Comparison of ENCODE assay signal across 13 mouse cellular contexts in genomic region chr14:122950915-122951314, GRCm38 (mm10). TPM values are rescaled to one million over a fixed set of nuclear protein-coding genes. Genes with fewer than 3 reads are reported as not detected.
DNase-seq lines count a peak whose midpoint lies in the region; ATAC-seq and TF ChIP-seq lines count a peak whose summit lies in the region.
"Had no signal": no experiment of that assay in that cellular context is flagged by ENCODE, and none has a peak within 500 bp of the region (broad histone marks: within the 10 kb centered on the region; RNA-seq: fewer than 3 reads in every experiment).

No protein-coding gene starts in this region.

- CTCF ChIA-PET in Patski (lab: Charles Lee): interaction anchor here (1.2 to 4.3 kb wide), 2 partner anchors 10 to 290 kb away, joined by 3 to 33 read pairs; no protein-coding TSS in a partner anchor

- peaks cover 8% of the 10 kb centered on the region; the same call in 1 of the 2 replicates for H3K36me3 ChIP-seq in hindbrain, postnatal 0 days (ENCODE audit: insufficient read depth, low read length)
- peaks cover 19% of the 10 kb centered on the region; the same call in 1 of the 2 replicates for H3K36me3 ChIP-seq in hindbrain, embryonic 13.5 days
- peaks cover 2% of the 10 kb centered on the region; the same call in 1 of the 2 replicates for H3K36me3 ChIP-seq in midbrain, postnatal 0 days (ENCODE audit: insufficient read depth, low read length)
- H3K36me3 ChIP-seq in midbrain, embryonic 13.5 days: peaks cover 29% of the 10 kb centered on the region
- H3K36me3 ChIP-seq in thymus, adult 2 months (ENCODE audit: control insufficient read depth, insufficient read depth, low read length): no peaks in the 10 kb centered on the region

- 0 out of 2 replicates have a peak, but pooled peaks cover 2% of the 10 kb centered on the region for H3K27me3 ChIP-seq in hindbrain, postnatal 0 days (ENCODE audit: insufficient read depth, low read length)
- H3K27me3 ChIP-seq in hindbrain, embryonic 13.5 days: no peaks in the 10 kb centered on the region
- H3K27me3 ChIP-seq in midbrain, postnatal 0 days (ENCODE audit: insufficient read depth, low read length): no peaks in the 10 kb centered on the region
- H3K27me3 ChIP-seq in midbrain, embryonic 13.5 days: no peaks in the 10 kb centered on the region
- H3K27me3 ChIP-seq in Patski: no peaks in the 10 kb centered on the region
- no peaks in the 10 kb centered on the region for H3K27me3 ChIP-seq in thymus, adult 2 months (ENCODE audit: control insufficient read depth, insufficient read depth, low read length)

- no peak for TF ChIP-seq POLR2A in thymus, adult 2 months (IDR thresholded peaks at IDR 0.05; ENCODE audit: control insufficient read depth, extremely low read depth, insufficient read depth, low read length, poor library complexity)

- TF ChIP-seq CTCF in hindbrain, postnatal 0 days (IDR thresholded peaks at IDR 0.05; ENCODE audit: low read depth): peak; percentile 63
- peak; percentile 58 for TF ChIP-seq CTCF in midbrain, postnatal 0 days (IDR thresholded peaks at IDR 0.05)
- peak; percentile 55 for TF ChIP-seq CTCF in Patski (IDR thresholded peaks at IDR 0.05)
- TF ChIP-seq CTCF in thymus, adult 2 months (IDR thresholded peaks at IDR 0.05; ENCODE audit: borderline replicate concordance, control insufficient read depth, extremely low read depth, insufficient read depth, low read length, poor library complexity): no peak

- WGBS in hindbrain, postnatal 0 days: 85% methylated on average over 1 of the region's 1 CpGs
- 97% methylated on average over 1 of the region's 1 CpGs for WGBS in hindbrain, embryonic 13.5 days
- WGBS in midbrain, postnatal 0 days: 97% methylated on average over 1 of the region's 1 CpGs
- WGBS in midbrain, embryonic 13.5 days: 86% methylated on average over 1 of the region's 1 CpGs
- 100% methylated on average over 1 of the region's 1 CpGs for WGBS in thymus, adult 2 months

- in situ Hi-C loops in Patski (cut with MboI; ENCODE audit: low pct_unique_long_range_greater_than_20kb): loop anchor here (5.0 kb wide), 1 partner anchor 286 kb away; no protein-coding TSS in a partner anchor

- H3K4me1 ChIP-seq in hindbrain, postnatal 0 days (ENCODE audit: insufficient read depth, low read length): no peaks in the 10 kb centered on the region
- H3K4me1 ChIP-seq in hindbrain, embryonic 13.5 days (replicated peaks): no peaks in the 10 kb centered on the region
- no peaks in the 10 kb centered on the region for H3K4me1 ChIP-seq in midbrain, postnatal 0 days (ENCODE audit: insufficient read depth, low read length)
- no peaks in the 10 kb centered on the region for H3K4me1 ChIP-seq in midbrain, embryonic 13.5 days (replicated peaks)
- no peaks in the 10 kb centered on the region for H3K4me1 ChIP-seq in thymus, adult 2 months (replicated peaks; ENCODE audit: control insufficient read depth, insufficient read depth, low read length)
- H3K4me1 ChIP-seq: hindbrain, embryonic 10.5 days had no signal

- no peak overlapping the region for H3K4me3 ChIP-seq in hindbrain, postnatal 0 days (ENCODE audit: low read length)
- no peak overlapping the region for H3K4me3 ChIP-seq in hindbrain, embryonic 13.5 days
- no peak overlapping the region for H3K4me3 ChIP-seq in midbrain, postnatal 0 days (ENCODE audit: low read depth, low read length)
- H3K4me3 ChIP-seq in midbrain, embryonic 13.5 days (replicated peaks): no peak overlapping the region
- H3K4me3 ChIP-seq in thymus, adult 2 months (ENCODE audit: control insufficient read depth, insufficient read depth, low read length): no peak overlapping the region
- H3K4me3 ChIP-seq: erythroblast, embryonic 14.5 days; hindbrain, embryonic 10.5 days had no signal

- POLR2A ChIA-PET in Patski (lab: Charles Lee): no interaction called here

- H3K27ac ChIP-seq in hindbrain, postnatal 0 days: no peak overlapping the region
- no peak overlapping the region for H3K27ac ChIP-seq in hindbrain, embryonic 13.5 days
- H3K27ac ChIP-seq in midbrain, postnatal 0 days (ENCODE audit: low read depth, low read length): no peak overlapping the region
- no peak overlapping the region for H3K27ac ChIP-seq in midbrain, embryonic 13.5 days
- no peak overlapping the region for H3K27ac ChIP-seq in thymus, adult 2 months (ENCODE audit: control insufficient read depth, insufficient read depth, low read length)
- H3K27ac ChIP-seq: hindbrain, embryonic 10.5 days had no signal

- H3K4me2 ChIP-seq in hindbrain, postnatal 0 days (ENCODE audit: low read depth, low read length): no peak overlapping the region
- H3K4me2 ChIP-seq in hindbrain, embryonic 13.5 days: no peak overlapping the region
- H3K4me2 ChIP-seq in midbrain, postnatal 0 days (ENCODE audit: low read depth, low read length, poor library complexity, severe bottlenecking): no peak overlapping the region
- no peak overlapping the region for H3K4me2 ChIP-seq in midbrain, embryonic 13.5 days (replicated peaks)

- DNase-seq in hindbrain, postnatal 0 days (ENCODE audit: low spot score): peak; percentile 7
- peak; percentile 9 for DNase-seq in midbrain, postnatal 0 days (ENCODE audit: low spot score)
- DNase-seq in Patski (ENCODE audit: low read depth, low spot score): no peak
- DNase-seq in retina, embryonic 14.5 days (ENCODE audit: low spot score): peak; percentile 24
- no peak for DNase-seq in thymus, adult 2 months
- DNase-seq: gastrocnemius, postnatal 10 days; lung, adult 18-20 months; right cerebral cortex, adult 18-20 months had no signal

- no peaks in the 10 kb centered on the region for H3K9me3 ChIP-seq in hindbrain, postnatal 0 days (ENCODE audit: low read length)
- H3K9me3 ChIP-seq in hindbrain, embryonic 13.5 days: no peaks in the 10 kb centered on the region
- no peaks in the 10 kb centered on the region for H3K9me3 ChIP-seq in midbrain, postnatal 0 days (ENCODE audit: low read length)
- H3K9me3 ChIP-seq in midbrain, embryonic 13.5 days: no peaks in the 10 kb centered on the region
- H3K9me3 ChIP-seq: hindbrain, embryonic 10.5 days had no signal

- no peak for ATAC-seq in hindbrain, postnatal 0 days
- ATAC-seq in hindbrain, embryonic 13.5 days (ENCODE audit: low FRiP score): no peak
- no peak for ATAC-seq in midbrain, postnatal 0 days (ENCODE audit: low FRiP score)
- ATAC-seq in midbrain, embryonic 13.5 days: no peak
- peak; percentile 36 for ATAC-seq in Patski
- ATAC-seq in activated CD4-positive, CD25-positive, alpha-beta regulatory T cell, adult 4 months: no peak

- no peak overlapping the region for H3K9ac ChIP-seq in hindbrain, postnatal 0 days (replicated peaks; ENCODE audit: low read length)
- H3K9ac ChIP-seq in hindbrain, embryonic 13.5 days: no peak overlapping the region
- no peak overlapping the region for H3K9ac ChIP-seq in midbrain, postnatal 0 days (replicated peaks; ENCODE audit: low read length, poor library complexity, severe bottlenecking)
- no peak overlapping the region for H3K9ac ChIP-seq in midbrain, embryonic 13.5 days (replicated peaks)

RNA-seq across cellular contexts. Expression of gene Tmtc4, which starts 32.9 kb away (rescaled TPM):
- total RNA-seq in hindbrain, postnatal 0 days (2014; rRNA removed): 27.6 and 105 TPM in 2 replicates
- polyA plus RNA-seq in hindbrain, postnatal 0 days (2015; fragmentation: Nextera tagmentation; extraction: Ambion mirVana): 30.4 and 31.1 TPM in 2 replicates
- 57.7 and 58.5 TPM in 2 replicates for polyA plus RNA-seq in hindbrain, embryonic 13.5 days (2015; fragmentation: Nextera tagmentation; extraction: Ambion mirVana)
- 62.1 and 79.5 TPM in 2 replicates for total RNA-seq in midbrain, postnatal 0 days (2014; rRNA removed)
- 32.2 and 32.9 TPM in 2 replicates for polyA plus RNA-seq in midbrain, postnatal 0 days (2015; fragmentation: Nextera tagmentation; extraction: Ambion mirVana)
- 48.1 and 51.5 TPM in 2 replicates for polyA plus RNA-seq in midbrain, embryonic 13.5 days (2015; fragmentation: Nextera tagmentation; extraction: Ambion mirVana)
- 24.3 TPM for polyA plus RNA-seq in Patski (2021)
- 8.4 and 9.2 TPM in 2 replicates for polyA plus RNA-seq in thymus, adult 2 months (2012; rRNA removed)
- 10 to 100 TPM; 11.8 to 18.5 TPM for polyA plus RNA-seq in activated CD4-positive, CD25-positive, alpha-beta regulatory T cell, adult 4 months (2017; shearing (Covaris generic))
- polyA plus RNA-seq: erythroblast, embryonic 14.5 days had no signal

RNA-seq across cellular contexts. Expression of gene Ggact, which starts 37.4 kb away (rescaled TPM):
- total RNA-seq in hindbrain, postnatal 0 days (2014; rRNA removed): 18.4 and 36.5 TPM in 2 replicates
- polyA plus RNA-seq in hindbrain, postnatal 0 days (2015; fragmentation: Nextera tagmentation; extraction: Ambion mirVana): 27.9 and 29.1 TPM in 2 replicates
- 6.8 and 8.0 TPM in 2 replicates for polyA plus RNA-seq in hindbrain, embryonic 13.5 days (2015; fragmentation: Nextera tagmentation; extraction: Ambion mirVana)
- total RNA-seq in midbrain, postnatal 0 days (2014; rRNA removed): 23.3 and 24.2 TPM in 2 replicates
- 24.0 and 25.4 TPM in 2 replicates for polyA plus RNA-seq in midbrain, postnatal 0 days (2015; fragmentation: Nextera tagmentation; extraction: Ambion mirVana)
- 4.7 and 5.9 TPM in 2 replicates for polyA plus RNA-seq in midbrain, embryonic 13.5 days (2015; fragmentation: Nextera tagmentation; extraction: Ambion mirVana)
- 48.5 TPM for polyA plus RNA-seq in Patski (2021)
- polyA plus RNA-seq in thymus, adult 2 months (2012; rRNA removed): 29.2 and 29.4 TPM in 2 replicates
- 10 to 100 TPM; 22.4 to 35.6 TPM for polyA plus RNA-seq in activated CD4-positive, CD25-positive, alpha-beta regulatory T cell, adult 4 months (2017; shearing (Covaris generic))

Comparison
In these comparisons a context has a peak if more than half of its experiments do, and no peak if none do; other contexts are left out.
1. DNase-seq: peak in hindbrain, postnatal 0 days (single experiment), midbrain, postnatal 0 days (single experiment) and retina, embryonic 14.5 days (single experiment); none in Patski (single experiment) and thymus, adult 2 months (single experiment).